Mouse (Mus musculus): ENCODE measurements around the gene Dtx3. TPM values are rescaled to one million over a fixed set of nuclear protein-coding genes. Genes with fewer than 3 reads are reported as not detected.

Gene Dtx3
- polyA plus RNA-seq, 1 experiment from 2014 or later: 93.8 TPM

- no peak overlapping the region for H3K27ac ChIP-seq (replicated peaks; ENCODE audit: low read depth, low read length)
- peaks cover 1% of the 10 kb centered on the region for H3K36me3 ChIP-seq (replicated peaks; ENCODE audit: control insufficient read depth, insufficient read depth, low read depth, low read length)
- DNase-seq (ENCODE audit: low spot score): no peak
- no peak overlapping the region for H3K9ac ChIP-seq (replicated peaks; ENCODE audit: low read length)
- ATAC-seq (replicated peaks; ENCODE audit: insufficient number of reproducible peaks, low FRiP score, low TSS enrichment, low read depth): no peak
- no peak overlapping the region for H3K4me2 ChIP-seq (ENCODE audit: low read depth, low read length)
- H3K27me3 ChIP-seq (ENCODE audit: control insufficient read depth, insufficient read depth, low read length): no peaks in the 10 kb centered on the region
- H3K4me3 ChIP-seq (ENCODE audit: low read depth, low read length): no peak overlapping the region
- WGBS: 86% methylated on average over 8 of the region's 8 CpGs
- no peaks in the 10 kb centered on the region for H3K9me3 ChIP-seq (replicated peaks; ENCODE audit: control insufficient read depth, low read length)
- H3K4me1 ChIP-seq (ENCODE audit: control insufficient read depth, insufficient read depth, low read length): peaks cover 3% of the 10 kb centered on the region; the same call in 1 of the 2 replicates
Measured at GRCm38 (mm10) chr10:127200279-127200678, 4.8 kb upstream of the Dtx3 start.

DNA sequence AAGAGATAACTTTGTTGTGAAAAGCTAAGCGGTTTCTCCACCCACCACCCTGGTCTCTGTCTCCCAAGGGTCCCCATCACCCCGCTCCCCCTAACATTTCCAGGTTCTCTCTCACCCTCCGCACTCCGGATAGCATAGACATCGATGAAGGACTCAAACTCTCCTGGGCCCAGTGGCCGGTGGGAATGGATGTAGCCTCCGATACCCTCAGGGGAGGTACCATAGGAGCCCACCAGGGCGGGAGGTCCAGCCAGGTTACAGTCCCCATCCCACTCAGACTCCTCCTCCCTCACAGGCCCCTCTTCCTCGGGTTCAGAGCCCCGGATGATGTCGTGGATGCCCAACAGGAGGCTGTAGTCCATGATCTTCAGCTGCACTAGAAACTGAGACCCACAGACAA, 3.9 kb upstream of the Dtx3 start:
- H3K36me3 ChIP-seq (replicated peaks; ENCODE audit: control insufficient read depth, insufficient read depth, low read depth, low read length): no peaks in the 10 kb centered on the region; the same call in none of the 2 replicates
- no peak overlapping the region for H3K4me2 ChIP-seq (ENCODE audit: low read depth, low read length)
- H3K27ac ChIP-seq (replicated peaks; ENCODE audit: low read depth, low read length): 0 out of 2 replicates have a peak overlapping the region, but pooled peaks have one; percentile 8
- DNase-seq (ENCODE audit: low spot score) (no peak), ATAC-seq (replicated peaks; ENCODE audit: insufficient number of reproducible peaks, low FRiP score, low TSS enrichment, low read depth) (no peak)
- H3K9ac ChIP-seq (replicated peaks; ENCODE audit: low read length): no peak overlapping the region
- 84% methylated on average over 11 of the region's 11 CpGs for WGBS
- H3K4me1 ChIP-seq (ENCODE audit: control insufficient read depth, insufficient read depth, low read length): peaks cover 3% of the 10 kb centered on the region; the same call in 1 of the 2 replicates
- H3K9me3 ChIP-seq (replicated peaks; ENCODE audit: control insufficient read depth, low read length): no peaks in the 10 kb centered on the region
- H3K27me3 ChIP-seq (ENCODE audit: control insufficient read depth, insufficient read depth, low read length): no peaks in the 10 kb centered on the region
- H3K4me3 ChIP-seq (ENCODE audit: low read depth, low read length): no peak overlapping the region

DNA sequence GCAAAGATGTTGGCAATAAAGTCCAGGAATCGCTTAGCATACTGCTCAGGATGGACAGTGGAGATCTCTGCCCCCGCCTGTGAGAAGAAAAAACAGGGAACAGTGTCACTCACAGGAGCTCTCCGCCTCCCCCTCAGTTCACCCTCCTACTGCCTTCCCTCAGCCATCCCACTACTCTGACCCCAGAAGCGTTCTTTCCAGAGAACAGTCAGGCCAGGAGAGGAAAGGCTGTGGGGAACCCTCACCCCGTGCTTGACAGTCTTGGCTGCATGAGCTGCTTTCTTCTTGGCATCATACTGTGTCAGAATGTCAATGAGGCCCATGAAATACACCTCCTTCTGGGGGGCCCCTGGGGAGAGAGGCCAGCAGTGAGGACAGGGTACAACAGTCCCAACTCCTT, 3.5 kb upstream of the Dtx3 start:
- WGBS: 75% methylated on average over 5 of the region's 5 CpGs
- H3K9ac ChIP-seq (replicated peaks; ENCODE audit: low read length): no peak overlapping the region

DNA sequence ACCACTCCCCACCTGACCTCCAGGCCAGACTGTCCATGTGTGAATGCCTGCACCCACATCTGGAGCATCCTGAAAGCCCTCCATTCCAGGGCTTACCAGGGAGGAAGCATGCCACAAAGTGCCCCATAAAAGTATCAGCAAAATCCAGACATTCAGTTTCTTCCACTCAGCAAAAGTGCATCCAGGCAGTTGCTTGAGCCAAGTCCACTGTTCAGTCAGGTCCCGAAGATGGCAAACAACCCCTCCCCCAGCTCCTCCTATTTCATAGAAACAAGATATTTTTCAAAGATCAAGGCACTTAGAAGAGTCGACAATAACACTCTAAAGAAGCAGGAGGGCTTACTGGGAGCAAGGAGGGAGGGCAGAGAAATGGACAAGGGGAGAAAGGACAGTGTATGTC, 3.0 kb upstream of the Dtx3 start:
- Histone ChIP-seq H3K27ac (replicated peaks; ENCODE audit: low read depth, low read length) (no peak overlapping the region), H3K4me1 (ENCODE audit: control insufficient read depth, insufficient read depth, low read length) (peaks cover 3% of the 10 kb centered on the region; the same call in 1 of the 2 replicates), H3K4me2 (ENCODE audit: low read depth, low read length) (no peak overlapping the region), H3K36me3 (replicated peaks; ENCODE audit: control insufficient read depth, insufficient read depth, low read depth, low read length) (no peaks in the 10 kb centered on the region; the same call in none of the 2 replicates), H3K4me3 (ENCODE audit: low read depth, low read length) (no peak overlapping the region), H3K27me3 (ENCODE audit: control insufficient read depth, insufficient read depth, low read length) (no peaks in the 10 kb centered on the region), H3K9me3 (replicated peaks; ENCODE audit: control insufficient read depth, low read length) (no peaks in the 10 kb centered on the region), H3K9ac (replicated peaks; ENCODE audit: low read length) (no peak overlapping the region)
- 64% methylated on average over 2 of the region's 2 CpGs for WGBS
- no peak for ATAC-seq (replicated peaks; ENCODE audit: insufficient number of reproducible peaks, low FRiP score, low TSS enrichment, low read depth)
- DNase-seq (ENCODE audit: low spot score): no peak

More for the DNA sequence above, 3.5 kb upstream of the Dtx3 start:
- Histone ChIP-seq H3K4me3 (ENCODE audit: low read depth, low read length) (no peak overlapping the region), H3K27me3 (ENCODE audit: control insufficient read depth, insufficient read depth, low read length) (no peaks in the 10 kb centered on the region), H3K36me3 (replicated peaks; ENCODE audit: control insufficient read depth, insufficient read depth, low read depth, low read length) (no peaks in the 10 kb centered on the region; the same call in none of the 2 replicates), H3K4me1 (ENCODE audit: control insufficient read depth, insufficient read depth, low read length) (peaks cover 3% of the 10 kb centered on the region; the same call in 1 of the 2 replicates), H3K27ac (replicated peaks; ENCODE audit: low read depth, low read length) (0 out of 2 replicates have a peak overlapping the region, but pooled peaks have one; percentile 8), H3K4me2 (ENCODE audit: low read depth, low read length) (no peak overlapping the region), H3K9me3 (replicated peaks; ENCODE audit: control insufficient read depth, low read length) (no peaks in the 10 kb centered on the region)
- DNase-seq (ENCODE audit: low spot score) (no peak), ATAC-seq (replicated peaks; ENCODE audit: insufficient number of reproducible peaks, low FRiP score, low TSS enrichment, low read depth) (no peak)

- Histone ChIP-seq H3K9me3 (replicated peaks; ENCODE audit: control insufficient read depth, low read length) (no peaks in the 10 kb centered on the region), H3K4me3 (ENCODE audit: low read depth, low read length) (no peak overlapping the region), H3K4me2 (ENCODE audit: low read depth, low read length) (no peak overlapping the region), H3K27ac (replicated peaks; ENCODE audit: low read depth, low read length) (no peak overlapping the region; the same call in 1 of the 2 replicates), H3K4me1 (ENCODE audit: control insufficient read depth, insufficient read depth, low read length) (peaks cover 3% of the 10 kb centered on the region; the same call in 1 of the 2 replicates), H3K27me3 (ENCODE audit: control insufficient read depth, insufficient read depth, low read length) (no peaks in the 10 kb centered on the region), H3K36me3 (replicated peaks; ENCODE audit: control insufficient read depth, insufficient read depth, low read depth, low read length) (no peaks in the 10 kb centered on the region; the same call in none of the 2 replicates), H3K9ac (replicated peaks; ENCODE audit: low read length) (no peak overlapping the region)
- ATAC-seq (replicated peaks; ENCODE audit: insufficient number of reproducible peaks, low FRiP score, low TSS enrichment, low read depth) (no peak), DNase-seq (ENCODE audit: low spot score) (no peak)
- WGBS: 84% methylated on average over 11 of the region's 11 CpGs
Measured at GRCm38 (mm10) chr10:127197505-127198110, 2.1 kb upstream of the Dtx3 start.

DNA sequence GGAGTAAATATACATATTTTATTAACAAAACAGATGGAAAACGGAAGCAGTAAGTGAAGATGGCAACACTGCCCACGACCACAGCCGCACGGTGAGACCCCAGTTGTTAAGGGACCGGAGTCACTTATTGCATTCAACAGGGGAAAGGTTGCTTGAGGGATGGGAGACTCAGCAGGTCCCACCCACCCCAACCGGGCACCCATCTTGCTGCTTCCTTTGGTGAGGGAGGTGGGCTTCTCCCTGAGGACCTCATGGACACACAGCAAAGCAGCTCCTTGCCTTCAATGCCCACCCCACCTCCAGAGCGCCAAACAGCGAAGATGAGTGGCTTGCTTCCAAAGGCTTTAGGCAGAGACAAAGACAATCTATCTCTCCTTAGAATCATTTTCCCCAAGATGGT, 1.6 kb upstream of the Dtx3 start:
- no peaks in the 10 kb centered on the region; the same call in none of the 2 replicates for H3K36me3 ChIP-seq (replicated peaks; ENCODE audit: control insufficient read depth, insufficient read depth, low read depth, low read length)
- H3K4me2 ChIP-seq (ENCODE audit: low read depth, low read length): no peak overlapping the region
- no peaks in the 10 kb centered on the region for H3K9me3 ChIP-seq (replicated peaks; ENCODE audit: control insufficient read depth, low read length)
- no peak overlapping the region for H3K4me3 ChIP-seq (ENCODE audit: low read depth, low read length)
- no peak for DNase-seq (ENCODE audit: low spot score)
- H3K4me1 ChIP-seq (ENCODE audit: control insufficient read depth, insufficient read depth, low read length): peaks cover 3% of the 10 kb centered on the region; the same call in 1 of the 2 replicates
- H3K27ac ChIP-seq (replicated peaks; ENCODE audit: low read depth, low read length): no peak overlapping the region; the same call in 1 of the 2 replicates
- ATAC-seq (replicated peaks; ENCODE audit: insufficient number of reproducible peaks, low FRiP score, low TSS enrichment, low read depth): no peak
- no peaks in the 10 kb centered on the region for H3K27me3 ChIP-seq (ENCODE audit: control insufficient read depth, insufficient read depth, low read length)
- H3K9ac ChIP-seq (replicated peaks; ENCODE audit: low read length): no peak overlapping the region
- WGBS: 86% methylated on average over 8 of the region's 8 CpGs

DNA sequence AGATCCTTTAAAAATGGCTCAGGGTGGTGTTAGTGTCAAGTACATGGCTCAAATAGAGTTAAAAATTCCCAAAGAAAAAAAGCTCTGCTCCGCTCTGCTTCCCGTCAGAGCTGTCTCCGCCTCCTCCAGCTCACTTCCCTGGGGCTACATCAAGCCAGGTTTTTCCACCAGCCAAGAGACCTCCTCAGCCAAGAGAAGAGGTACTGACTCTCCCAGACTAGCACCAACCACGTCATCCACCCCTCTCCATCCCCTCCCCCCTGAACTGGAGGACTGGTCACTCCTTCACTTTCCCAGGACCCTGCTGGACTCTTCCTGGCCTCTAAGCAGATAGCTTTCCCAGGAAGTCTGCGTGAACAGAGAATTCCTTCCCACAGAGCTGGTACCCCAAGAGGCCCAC, 864 bp upstream of the Dtx3 start:
- Histone ChIP-seq H3K9ac (replicated peaks; ENCODE audit: low read length) (peak overlapping the region; percentile 91), H3K27me3 (ENCODE audit: control insufficient read depth, insufficient read depth, low read length) (no peaks in the 10 kb centered on the region), H3K4me3 (ENCODE audit: low read depth, low read length) (peak overlapping the region; percentile 82), H3K4me2 (ENCODE audit: low read depth, low read length) (peak overlapping the region; percentile 85), H3K4me1 (ENCODE audit: control insufficient read depth, insufficient read depth, low read length) (peaks cover 3% of the 10 kb centered on the region; the same call in 1 of the 2 replicates), H3K27ac (replicated peaks; ENCODE audit: low read depth, low read length) (peak overlapping the region; percentile 87), H3K9me3 (replicated peaks; ENCODE audit: control insufficient read depth, low read length) (no peaks in the 10 kb centered on the region), H3K36me3 (replicated peaks; ENCODE audit: control insufficient read depth, insufficient read depth, low read depth, low read length) (no peaks in the 10 kb centered on the region; the same call in none of the 2 replicates)
- DNase-seq (ENCODE audit: low spot score) (peak; percentile 72), ATAC-seq (replicated peaks; ENCODE audit: insufficient number of reproducible peaks, low FRiP score, low TSS enrichment, low read depth) (peak; percentile 50; the same call in 1 of the 2 replicates)
- WGBS: 1% methylated on average over 5 of the region's 5 CpGs
